Mouse (Mus musculus) kidney, postnatal 36 days (tissue): ENCODE data around the gene Timm13.
A peak's percentile ranks its signal among the peaks of the same experiment; 100 is the strongest.

ENCODE experiments used
- DNase-seq, 2 experiments: peaks; one replicate each; pipeline ENCODE4 v3.0.0; 2021 to 2022; ENCODE audit warnings: mixed read lengths in 2 of 2

Timm13 gene

DNA sequence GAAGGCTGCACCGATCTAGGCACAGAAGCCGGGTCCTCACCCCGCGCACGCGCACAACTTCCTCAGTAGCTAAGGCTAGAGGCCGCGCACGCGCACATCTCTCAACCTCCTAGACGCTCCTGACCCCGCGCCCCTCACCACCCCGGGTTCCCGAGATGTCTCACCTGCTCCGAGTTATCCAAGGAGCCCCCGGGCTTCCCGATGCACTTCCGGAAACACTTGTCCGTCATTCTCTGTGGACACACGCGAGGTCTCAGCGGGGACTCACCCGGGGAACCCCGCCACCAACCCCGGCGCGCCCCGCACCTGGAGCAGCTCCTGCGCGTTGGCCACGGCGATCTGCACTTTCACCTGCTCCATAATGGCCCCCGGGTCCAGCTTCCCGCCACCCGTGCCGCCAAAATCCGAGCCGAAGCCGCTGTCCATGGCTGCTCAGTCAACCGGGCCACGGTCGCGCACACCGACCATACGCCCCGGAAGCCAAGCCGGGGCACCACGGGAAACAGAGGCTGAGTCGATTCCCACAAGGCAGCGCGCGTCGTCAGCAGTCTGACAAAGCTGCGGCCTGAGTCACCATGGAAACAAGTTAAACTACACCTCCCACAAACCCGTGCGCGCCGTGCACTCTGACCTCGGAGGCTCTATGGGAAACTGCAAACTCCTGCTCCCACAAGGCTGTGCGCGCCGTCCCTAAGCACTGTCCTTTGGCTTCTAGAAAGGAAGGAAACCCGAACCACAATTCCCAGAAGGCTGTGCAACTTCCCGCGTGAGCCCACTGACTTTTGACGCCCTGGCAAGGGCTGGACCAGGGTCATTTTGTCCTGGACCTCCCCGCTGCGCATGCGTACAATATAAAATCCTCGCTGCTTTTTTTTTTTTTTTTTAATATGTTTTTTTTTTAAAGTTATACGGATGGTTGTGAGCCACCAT, at the start of gene Timm13:
Timm13 (minus strand) TSS at position 652 of the 930 bp plus-strand sequence.
- DNase-seq = peak; percentile 98 to 100

DNA sequence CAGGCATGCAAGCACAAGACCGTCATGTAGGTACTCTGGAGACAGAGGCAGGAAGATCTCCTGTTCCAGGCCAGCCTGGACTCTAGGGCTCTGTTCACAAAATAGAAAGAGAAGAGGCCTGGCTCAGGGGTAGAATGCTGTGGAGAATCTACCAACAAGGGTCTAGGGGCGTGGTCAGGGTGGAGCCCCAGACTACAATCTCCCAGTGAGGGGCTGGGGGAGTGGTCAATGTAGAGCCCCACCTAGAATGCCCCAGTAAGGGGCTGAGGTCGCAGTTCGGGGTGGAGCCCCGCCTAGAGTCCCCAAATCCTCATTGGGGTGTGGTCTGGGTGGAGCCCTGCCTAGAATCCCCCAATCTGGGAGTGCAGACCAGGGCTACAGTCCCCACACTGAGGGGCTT, 49.5 kb upstream of the Timm13 start:
- no peak for DNase-seq

DNA sequence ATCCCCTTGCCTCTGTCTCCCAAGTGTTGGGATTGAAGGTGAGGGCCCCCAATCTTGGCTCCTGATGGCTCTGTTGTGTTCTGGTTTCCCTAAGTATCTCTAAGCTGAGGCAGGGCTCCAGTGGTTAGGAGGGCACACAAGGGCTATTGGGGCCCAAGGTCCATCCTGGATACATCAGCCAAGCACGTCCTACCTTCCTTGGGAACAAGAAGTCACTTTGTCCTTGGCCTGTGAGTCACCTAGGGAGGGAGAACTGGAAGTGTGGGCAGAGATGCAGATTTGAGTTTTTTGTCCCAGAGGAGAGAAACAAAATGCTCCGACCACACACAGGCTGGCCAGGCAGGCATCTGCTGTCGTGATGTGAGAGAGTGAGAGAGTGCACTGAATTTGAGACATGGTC, 48.3 kb upstream of the Timm13 start:
- no peak for DNase-seq

DNA sequence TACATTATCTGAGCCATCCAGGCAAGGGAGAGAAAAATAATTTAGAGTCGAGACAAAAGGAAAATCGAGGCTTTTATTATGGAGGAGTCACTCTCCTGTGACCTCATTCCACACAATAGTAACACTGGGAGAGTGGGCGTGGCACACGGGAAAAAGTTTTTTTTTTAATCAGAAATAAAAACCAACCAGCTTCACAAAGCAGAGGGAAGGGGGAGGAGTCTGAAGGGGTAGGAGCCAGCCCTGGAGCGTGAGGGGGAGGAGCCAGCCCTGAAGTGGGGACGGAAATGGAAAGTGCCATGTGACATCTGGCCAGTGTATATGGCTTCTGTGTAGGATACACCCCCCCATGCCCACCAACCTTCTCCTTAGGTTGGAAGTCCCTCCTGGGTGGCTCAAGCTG, 47.8 kb upstream of the Timm13 start:
- peak in 1 of 2 experiments; percentile 61 for DNase-seq

DNA sequence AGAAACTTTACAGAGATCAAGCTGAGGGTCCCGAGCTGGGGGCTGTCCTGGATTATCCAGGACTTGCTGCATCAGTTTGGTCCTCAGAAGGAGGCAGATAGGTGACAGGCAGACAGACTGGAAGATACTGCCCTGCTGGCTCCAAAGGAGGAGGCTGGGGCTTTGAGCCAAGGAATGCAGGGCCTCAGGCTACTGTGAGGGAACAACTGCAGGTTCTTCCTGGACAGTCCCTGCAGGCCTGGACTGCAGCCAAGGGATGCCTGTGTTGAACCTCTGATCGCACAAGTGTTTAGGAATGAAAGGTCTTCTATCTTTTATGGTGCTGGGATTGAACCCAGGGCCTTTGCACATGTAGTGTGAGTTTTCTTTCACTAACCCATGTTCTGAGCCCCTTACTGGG, 47.0 kb upstream of the Timm13 start:
- peak; percentile 78 to 87 for DNase-seq

DNA sequence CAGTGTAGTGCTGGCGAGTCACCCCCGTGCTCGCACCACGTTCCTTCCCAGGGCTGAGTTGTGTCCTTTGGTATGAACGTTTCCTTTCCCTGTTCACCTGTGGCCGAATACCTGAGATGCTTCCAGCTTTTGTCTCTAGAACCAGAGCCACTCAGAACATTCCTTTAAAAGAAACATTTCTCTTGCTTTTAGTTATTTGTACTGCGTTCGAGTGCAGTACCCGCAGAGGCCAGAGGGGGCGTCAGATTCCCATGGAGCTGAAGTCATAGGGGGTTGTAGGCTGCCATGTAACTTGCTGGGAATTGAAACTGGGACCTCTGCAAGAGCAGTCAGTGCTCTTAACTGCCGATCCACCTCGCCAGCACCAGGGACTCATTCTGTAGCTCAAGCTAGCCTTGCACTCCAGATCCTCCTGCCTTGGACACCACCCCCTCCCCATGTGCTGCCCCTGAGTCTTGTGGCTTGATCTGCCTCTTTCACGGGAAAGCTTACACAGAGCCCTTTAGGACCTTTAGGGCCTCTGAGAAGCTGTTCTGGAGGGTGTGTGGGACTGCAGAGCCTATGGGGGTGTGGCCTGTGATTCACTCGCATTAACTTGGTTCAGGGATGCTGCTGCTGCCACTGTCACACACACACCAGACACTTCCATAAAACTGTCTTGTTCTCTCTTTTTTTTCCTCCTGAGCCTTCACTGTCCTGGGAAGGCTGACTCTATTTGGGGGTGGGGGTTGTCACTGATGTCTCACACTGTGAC, 46.1 kb upstream of the Timm13 start:
- peak in 1 of 2 experiments; percentile 14 for DNase-seq

DNA sequence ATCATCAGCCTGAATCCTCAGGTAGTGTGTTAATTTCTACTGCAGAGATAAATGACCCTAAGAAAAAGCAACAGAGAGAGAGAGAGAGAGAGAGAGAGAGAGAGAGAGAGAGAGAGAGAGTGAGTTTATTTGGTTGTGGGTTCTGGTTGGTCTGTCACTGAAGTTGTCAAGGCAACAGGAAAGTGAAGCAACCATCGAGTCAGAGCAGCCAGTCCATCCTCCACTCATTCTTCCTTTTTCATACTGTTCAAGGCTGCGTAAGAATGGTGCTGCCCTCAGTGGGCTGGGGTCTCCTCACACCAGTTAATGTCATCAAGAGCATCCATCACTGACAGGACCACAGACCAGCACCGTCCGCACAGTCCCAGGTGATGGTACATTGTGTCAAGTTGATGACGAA, 43.5 kb upstream of the Timm13 start:
- no peak for DNase-seq

DNA sequence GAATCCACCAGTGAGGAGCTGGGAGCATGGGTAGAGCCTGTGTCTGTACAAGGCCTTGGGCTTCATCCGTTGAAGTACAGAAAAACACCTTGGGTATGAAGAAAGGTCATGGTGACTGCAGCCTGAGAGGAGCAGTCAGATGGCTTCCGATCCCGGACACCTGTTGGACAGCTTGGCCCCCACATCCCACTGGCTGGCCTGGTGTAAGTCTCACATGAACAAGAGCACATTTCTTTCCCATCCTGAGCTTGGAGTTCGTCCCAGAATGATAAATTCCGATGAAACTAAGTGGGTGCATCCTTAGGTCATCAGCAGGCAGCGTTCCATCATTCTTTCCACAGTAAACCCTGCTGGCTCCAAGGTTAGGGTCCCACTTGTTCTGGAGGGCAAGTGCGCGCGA, 42.9 kb upstream of the Timm13 start:
- no peak for DNase-seq

DNA sequence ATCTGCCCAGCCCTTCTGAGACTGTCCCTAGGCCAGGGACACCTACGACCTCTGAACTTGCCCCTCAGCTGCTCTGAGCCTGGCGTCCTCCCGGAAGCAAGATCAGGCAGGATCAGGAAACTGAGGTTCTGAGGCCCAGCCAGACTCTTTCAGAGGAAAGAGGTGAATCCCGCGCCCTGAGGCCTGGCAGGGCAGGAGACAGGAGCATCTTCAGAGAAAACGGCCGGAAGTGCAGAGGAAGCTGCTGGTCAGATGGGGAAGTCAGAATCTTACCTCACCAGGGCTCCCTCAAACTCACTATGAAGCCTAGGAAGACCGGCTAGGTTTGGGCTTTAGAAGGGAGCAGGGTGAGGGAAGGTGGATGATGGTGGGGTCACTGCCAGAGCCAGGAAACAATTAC, 42.1 kb upstream of the Timm13 start:
- no peak for DNase-seq

DNA sequence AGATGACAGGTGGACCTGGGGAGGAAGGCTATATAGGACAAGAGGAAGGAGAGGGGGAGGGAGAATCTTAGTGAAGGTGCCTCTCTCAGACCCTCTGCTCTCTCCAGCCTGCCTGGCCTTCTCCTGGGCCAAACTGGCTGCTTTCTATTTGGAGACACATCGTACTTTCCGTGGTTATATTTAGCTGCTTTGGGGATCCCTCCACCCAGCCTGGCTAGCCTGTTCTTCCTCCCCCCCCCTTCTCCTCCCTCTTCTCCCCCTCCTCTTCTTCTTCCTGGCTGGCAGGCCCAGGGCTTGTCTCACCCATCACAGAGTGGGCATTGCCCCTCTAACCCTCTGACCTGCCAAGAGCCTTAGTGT, 40.2 kb upstream of the Timm13 start:
- DNase-seq = peak in 1 of 2 experiments; percentile 49

DNA sequence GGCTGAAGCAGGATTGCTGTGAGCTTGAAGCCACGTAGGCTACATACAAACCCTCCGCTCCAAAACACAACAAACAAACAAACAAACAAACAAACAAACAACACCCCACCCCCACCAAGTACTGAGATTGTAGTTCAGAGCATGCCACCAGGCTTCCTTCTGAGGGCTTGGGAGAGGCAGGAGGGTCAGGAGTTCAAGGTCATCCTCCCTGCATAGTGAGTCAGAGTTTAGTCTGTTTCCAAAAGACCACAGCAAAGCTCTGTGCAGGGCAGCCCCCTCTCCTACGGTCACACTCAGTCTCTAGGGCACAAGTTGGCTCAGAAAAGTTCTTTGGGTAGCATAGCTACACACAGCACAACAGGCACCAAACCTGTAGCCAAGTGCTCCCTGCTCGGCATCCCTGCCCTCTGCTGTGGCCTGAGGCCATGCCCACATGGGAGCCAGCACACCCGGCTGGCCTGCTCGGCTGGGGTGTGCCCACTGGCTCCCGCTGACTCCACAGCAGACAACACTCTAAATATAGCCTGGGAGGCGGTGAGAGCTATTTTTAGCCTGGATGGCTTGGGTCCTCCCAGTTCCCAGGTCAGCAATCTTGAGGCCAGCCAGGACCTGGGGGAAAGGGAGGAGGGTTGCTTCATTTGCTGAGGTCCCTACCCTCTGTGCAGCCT, 39.7 kb upstream of the Timm13 start:
- peak; percentile 86 to 93 for DNase-seq

DNA sequence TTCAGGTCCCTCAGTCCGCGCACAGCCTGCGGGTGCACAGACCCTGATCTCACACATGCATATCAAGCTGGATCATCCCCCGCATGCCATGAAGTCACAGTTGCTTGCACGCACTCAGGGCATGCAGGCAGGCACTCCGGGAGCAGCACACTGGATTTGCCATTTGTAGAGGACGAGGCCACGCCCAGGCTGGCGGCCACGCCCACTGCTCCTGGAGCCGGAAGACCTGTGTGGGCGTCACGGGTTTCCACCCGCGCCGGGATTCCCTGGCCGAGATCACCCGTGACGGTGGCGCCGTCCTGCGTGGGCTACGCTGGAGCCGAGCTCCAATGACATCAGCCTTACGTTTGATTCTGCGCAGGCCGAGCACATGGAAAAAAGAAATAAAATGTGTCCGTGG, 38.9 kb upstream of the Timm13 start:
- peak; percentile 91 to 95 for DNase-seq

DNA sequence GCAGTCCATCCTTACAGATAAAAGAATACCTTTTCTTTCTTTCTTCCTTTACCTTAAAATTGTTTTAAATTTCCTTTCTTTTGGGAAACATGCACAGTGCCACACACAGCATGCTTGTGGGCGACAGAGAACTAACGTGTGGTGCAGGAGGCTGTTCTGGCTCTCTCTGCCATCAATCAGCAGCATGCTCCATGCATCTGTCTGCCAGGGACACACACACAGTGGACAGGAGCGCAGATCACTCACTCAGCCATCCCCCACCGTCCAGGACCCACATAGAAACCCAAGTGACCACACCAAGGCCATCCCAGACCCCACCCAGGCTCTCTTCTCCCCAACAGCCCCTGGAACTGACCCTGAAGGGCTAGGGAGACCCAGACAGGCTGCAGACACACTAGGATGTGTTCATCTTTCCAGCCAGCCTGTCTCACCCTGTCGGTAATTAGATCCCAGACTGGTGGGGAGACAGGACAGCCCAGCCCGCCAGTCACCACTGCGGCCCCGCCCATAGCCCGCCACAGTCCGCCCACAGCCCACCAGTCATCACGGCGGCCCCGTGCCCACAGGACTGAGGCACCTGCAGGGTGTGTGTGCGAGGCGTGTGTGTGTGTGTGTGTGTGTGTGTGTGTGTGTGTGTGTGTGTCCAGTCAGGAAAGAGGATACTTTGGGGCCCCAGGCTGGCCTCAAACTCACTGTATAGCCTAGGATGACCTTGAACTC, 38.2 kb upstream of the Timm13 start:
- no peak for DNase-seq

DNA sequence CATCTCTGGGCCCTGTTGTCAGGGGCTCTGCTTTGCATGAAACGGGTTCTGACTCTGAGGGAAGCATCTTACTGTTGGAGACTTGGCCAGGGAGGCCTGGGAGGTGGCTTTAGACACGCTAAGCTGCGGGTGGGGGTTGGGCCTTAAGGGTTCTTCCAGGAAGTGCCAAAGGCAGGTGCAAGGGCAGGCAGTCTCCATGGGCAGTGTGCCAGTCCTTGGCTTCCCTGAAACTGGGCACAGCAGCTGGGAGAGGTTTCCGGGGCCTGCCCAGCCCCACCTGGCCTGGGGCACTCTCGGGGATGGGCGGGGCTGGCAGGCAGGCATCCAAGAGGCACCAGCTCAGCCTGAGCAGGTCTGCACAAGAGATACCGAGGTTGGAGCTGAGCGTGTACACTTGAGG, 36.9 kb upstream of the Timm13 start:
- peak; percentile 83 to 90 for DNase-seq

DNA sequence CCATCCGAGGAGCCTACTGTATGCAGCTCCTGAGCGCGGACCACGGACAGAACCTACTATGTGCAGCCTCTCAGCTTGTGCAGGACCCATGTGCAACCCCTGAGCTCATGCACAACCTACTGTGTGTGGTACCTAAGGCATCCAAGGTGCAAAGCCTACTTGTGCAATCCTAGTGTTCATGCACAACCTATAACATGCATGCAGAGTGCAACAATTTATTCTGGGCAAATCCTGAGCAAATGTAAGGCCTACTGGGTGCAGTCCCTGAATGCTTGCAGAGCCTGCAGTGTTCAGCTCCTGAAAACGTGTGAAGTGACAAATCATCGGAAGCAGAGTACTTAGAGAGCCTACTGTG, 36.0 kb upstream of the Timm13 start:
- DNase-seq = no peak

DNA sequence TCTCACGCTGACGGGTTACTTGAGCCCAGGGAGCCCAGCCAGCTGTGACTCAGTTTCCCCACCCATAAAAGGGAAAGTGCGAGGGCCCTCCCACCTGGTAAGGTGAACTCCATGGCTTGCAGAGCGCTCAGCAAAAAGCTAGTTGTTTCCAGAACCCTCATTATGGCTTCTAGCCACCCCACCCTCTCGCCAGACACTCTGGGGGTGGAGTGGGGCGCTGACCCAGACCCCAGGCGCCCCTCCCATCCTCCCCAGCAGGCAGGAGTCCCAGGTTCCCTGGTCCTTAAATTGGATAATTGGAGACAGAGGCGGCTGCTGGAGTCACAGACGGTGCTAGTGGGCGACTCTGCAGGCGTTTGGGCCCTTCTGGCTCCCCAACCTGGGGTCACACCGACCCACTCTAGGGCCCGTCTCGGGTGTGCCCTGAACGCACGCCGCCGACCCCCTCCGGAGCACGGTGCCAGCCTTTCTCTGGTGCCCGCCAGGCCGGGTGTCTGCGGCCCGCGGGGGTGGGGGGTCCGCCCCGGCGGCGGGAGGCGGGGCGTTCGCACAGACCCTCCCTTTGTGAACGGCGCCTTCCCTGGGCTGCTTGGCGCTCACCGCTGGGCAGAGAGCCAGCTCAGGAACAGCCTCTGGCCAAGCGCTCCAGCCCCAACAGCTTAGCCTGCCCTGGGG, 35.5 kb upstream of the Timm13 start:
- DNase-seq = peak; percentile 76 to 91

DNA sequence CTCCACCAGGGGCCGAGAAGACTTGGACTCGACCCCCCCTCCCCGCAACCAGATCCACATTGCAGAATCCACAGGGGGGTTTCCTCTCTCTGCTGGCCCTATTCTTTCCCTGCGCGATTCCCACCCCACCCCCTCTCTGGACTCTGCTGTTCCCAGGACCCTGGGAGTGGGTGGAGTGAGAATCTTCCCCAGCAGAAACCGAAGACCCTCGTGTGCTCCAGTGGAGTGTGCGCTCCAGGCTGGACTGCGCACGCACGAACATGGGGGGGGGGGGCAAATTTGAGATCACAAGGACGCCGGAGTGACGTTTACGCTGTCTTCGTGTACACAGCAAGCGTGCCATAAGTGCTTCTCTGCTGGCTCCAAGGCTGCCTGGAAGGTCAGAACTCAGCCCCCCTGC, 34.9 kb upstream of the Timm13 start:
- DNase-seq = no peak

DNA sequence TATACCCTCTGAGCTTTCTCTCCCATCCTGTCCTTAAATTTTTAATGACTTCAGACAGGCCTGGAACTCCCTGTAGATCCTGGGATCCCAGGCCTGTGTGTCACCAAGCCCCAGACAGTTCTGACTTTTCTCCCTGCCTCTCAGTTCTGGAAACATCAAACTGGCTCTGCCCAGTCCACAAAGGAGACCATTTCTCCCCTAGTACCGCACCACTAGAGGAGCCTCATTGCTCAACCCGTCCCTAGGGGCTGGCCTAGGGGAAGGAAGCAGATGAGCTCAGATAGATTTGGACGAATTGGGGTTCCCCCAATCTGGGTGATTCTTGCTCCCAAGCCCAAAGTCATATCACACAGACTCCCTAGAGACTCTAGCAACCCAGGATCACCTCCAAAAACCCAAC, 34.5 kb upstream of the Timm13 start:
- no peak for DNase-seq

DNA sequence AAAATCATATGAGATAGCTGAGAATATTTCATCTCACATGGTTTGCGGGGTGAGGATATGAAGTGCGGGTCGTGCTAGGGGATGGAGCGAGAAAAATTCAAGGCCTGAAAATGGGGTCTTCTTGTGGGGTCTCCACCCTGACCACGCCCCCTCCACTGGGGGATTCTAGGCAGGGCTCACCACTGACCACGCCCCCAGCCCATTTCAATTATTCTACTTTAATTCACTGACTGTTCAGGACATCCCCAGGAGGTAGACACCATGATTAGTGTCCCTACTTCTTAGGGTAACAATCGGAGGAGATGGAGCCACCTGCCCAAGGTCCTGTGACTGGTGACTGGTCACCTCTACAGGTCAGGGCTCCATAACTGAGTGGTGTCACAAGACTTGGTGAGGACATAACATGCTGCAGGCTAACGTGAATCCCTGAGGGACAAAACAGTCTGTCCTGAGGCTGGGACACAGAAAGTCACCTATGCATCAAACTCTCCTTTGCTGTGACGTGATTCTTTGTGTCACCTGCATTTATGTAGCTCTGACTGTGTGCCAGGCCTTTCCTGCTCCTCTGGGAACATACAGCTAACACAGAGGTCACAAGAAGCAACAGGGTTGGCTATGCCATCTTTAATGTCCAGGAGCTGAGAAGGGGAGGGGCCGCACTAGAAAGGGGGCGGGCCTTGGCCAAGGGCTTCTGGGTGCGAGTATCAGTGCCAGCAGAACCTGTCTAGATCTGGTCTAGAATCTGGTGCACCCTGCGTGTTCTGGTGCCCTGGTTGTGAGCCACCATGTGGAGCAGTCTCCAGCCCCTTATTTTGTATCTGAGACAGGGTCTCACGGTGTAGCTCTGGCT, 33.6 kb upstream of the Timm13 start:
- no peak for DNase-seq

DNA sequence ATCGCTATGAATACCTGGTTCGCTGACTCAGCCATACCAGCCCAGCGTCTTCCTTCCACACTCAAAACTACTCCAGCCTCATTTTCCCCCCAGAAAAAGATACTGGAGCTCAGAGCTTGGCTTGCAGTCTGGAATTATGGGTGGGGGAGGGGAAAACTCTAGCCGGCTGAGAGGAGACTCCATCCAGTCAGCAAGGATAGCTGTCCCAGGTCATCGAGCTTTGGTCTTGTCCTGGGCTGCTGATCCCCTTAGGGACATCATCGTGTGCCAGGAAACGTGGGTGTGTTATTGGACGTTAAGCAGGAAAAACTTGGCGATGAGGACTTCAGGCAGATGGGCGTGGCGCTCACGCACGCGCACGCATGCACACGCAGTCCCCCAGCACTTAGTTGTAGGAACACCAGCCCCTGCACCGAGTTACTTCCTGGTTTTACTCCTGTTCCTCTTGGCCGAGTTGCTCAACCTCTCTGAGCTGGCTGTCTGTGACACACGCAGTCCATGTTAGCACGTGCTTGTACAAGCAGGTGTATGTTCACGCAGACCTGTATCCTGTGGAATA, 32.7 kb upstream of the Timm13 start:
- peak; percentile 53 to 56 for DNase-seq
